Mouse (Mus musculus) hematopoietic multipotent progenitor cell, adult 10-12 weeks (in vitro differentiated cells): ENCODE data around the gene Lsm8. TPM values are rescaled to one million over a fixed set of nuclear protein-coding genes. Genes with fewer than 3 reads are reported as not detected.

Experiments used
- polyA plus RNA-seq: library from polyadenylated mRNA; stranded (reverse); fragments of >175 nt; gene quantifications from 2 replicates; pipeline ENCODE4 v1.2.3, GENCODE M21; 2012; ENCODE audit warnings: low replicate concordance

Lsm8 gene
- 2.0 and 20.8 TPM in 2 replicates for polyA plus RNA-seq

DNA sequence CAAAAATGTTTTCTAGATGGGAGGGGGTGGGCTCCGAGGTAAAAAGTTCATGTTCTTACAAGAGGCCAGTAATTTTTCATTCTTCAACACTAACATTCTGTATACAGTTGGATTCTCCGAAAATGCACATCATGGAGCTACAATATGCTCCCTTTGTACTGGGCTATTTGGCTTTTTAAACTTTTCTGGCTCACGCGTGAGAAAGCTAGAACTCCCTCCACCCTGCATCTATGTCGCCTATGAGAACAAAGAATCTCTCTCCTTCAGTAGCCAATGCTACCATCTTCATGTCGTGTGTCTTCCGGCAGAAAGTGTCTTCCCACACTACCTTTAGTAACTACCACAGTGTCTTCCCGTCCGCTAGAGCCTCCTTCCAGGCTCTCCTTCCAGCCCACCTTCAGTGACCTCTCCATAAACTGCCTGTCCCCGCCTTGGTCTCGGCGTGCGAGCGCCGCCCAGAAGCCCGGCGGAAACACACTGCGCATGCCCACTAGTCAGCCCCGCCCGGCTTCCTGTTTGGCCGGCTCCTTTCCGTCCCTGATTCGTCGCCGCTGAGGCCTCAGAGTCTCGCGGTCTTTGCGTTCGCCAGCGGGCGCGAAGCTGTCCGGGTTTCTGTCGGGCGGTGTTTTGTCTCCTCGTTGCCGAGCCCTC, at the start of gene Lsm8:
TSS of gene Lsm8 (plus strand) at position 529 of the 651 bp plus-strand sequence.

DNA sequence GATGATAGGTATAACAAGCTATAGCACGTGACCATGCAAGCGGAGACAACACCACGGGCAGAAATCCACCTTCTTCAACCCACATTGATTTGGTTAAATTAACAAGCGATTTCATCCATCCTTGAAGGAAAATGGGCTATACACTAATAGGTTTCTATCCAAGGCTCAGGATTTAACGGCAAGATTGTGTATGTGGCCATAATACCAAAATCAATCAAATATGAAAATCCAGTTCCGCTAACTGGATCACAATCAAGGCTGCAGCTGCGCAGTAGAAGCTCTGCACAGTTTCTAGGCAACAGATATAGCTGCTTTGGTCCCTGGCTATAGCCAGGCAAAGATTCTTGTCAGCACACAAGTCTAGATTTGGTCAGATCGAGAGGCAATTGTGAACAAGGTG, 17.6 kb downstream of the Lsm8 start, which contains the start of gene Ankrd7:
TSS of gene Ankrd7 (plus strand) at position 301 of the 400 bp plus-strand sequence.

Other genes with a start within 250 kb of the Lsm8 start
- not detected in 2 replicates for gene Ankrd7, start 17.7 kb downstream of the Lsm8 start, polyA plus RNA-seq